Mouse (Mus musculus) megakaryocyte, embryonic 14.5 days (primary cell): Measurements from ENCODE around the gene Prpf40a.

Source experiments
- FLI1 ChIP-seq: IDR thresholded peaks from 2 replicates; pipeline ENCODE4 v1.6.1; 2012; ENCODE audit warnings: low read length, inconsistent platforms, mixed read lengths
- GATA1 ChIP-seq: IDR thresholded peaks from 3 replicates; pipeline ENCODE4 v1.6.1; 2012; ENCODE audit warnings: mixed read lengths, low read length, inconsistent platforms, borderline replicate concordance

DNA sequence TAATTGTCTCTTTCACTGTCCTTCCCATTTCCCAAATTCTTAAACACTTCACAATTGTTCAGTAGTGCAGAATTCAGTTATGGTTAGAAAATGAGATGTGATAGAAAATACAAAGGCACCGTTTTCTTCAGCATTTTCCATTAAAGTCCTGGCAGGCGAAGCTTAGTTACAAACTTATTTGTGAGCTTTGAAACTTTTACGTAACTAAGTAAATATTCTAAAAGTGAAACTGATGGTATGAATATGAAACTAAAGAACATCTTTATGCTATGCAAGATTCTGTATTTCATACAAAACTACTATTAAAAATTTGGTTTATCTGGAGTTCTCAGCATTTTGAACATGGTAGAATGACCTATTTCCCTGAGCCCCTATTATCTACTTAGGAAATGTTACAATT, 12.1 kb downstream of the Prpf40a start:
- no peak for TF ChIP-seq GATA1
- no peak for TF ChIP-seq FLI1
